Mouse (Mus musculus) lung, postnatal 0 days (tissue): ENCODE data around the gene Cpeb3.

Source experiments
- CTCF ChIP-seq: IDR thresholded peaks from 2 replicates; pipeline ENCODE4 v1.5.1; 2016; ENCODE audit warnings: antibody characterized with exemption, mild to moderate bottlenecking
- EP300 ChIP-seq: IDR thresholded peaks from 2 replicates; pipeline ENCODE4 v1.6.1; 2016; ENCODE audit warnings: antibody characterized with exemption, mild to moderate bottlenecking, control low read depth

DNA sequence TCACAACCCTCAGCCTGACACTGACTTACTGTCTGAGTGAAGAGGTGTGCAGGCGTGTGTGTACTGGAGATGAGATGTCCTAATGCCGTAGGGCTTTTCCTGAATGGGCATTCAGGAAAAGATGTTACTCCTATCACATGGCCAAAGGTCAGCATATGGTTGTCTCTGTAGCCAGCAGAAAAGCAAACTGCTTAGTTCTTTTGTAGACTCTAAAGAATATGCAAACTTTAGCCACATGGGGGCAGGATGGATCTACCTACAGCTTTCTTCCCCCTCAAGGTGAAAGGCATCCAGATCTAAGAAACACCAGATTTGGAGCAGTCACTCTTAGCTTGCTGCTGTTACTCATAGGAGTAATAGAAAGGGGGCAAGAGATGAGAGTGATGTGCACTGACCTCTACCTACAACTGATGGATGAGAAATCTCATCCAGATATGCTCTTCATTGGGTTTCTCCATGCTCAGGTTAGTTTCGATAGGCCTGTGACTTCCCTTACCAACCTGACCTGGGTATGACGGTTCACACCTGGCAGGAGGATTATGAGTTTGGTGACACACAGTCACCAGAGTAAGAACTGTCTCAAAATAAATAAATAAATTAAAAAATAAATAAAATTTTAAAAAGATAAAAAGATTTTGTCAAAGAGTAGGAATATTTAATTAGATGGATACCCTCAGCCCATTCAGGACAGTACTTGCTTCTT is 157.6 kb downstream of the Cpeb3 start:
- TF ChIP-seq EP300 (no peak), CTCF (peak; percentile 82)
